Mouse (Mus musculus): ENCODE results near the gene Slc48a1.

GRCm38 (mm10) chr15:97821983-97822363 is 43.7 kb downstream of the Slc48a1 start:
- no peak for TF ChIP-seq EP300 (IDR thresholded peaks at IDR 0.05; ENCODE audit: low read depth in 1 of 2, low read length in 2 of 2)
- TF ChIP-seq POLR2AphosphoS2 (IDR thresholded peaks at IDR 0.05; ENCODE audit: low read length) = no peak
- no peak for TF ChIP-seq CTCF (IDR thresholded peaks at IDR 0.05 in 2 of 3, conservative IDR thresholded peaks at IDR 0.05 in 1 of 3; ENCODE audit: control insufficient read depth in 1 of 3, insufficient read depth in 1 of 3, low read depth in 2 of 3, low read length in 3 of 3, poor library complexity in 1 of 3, severe bottlenecking in 1 of 3)

Measured in MEL (cell line).